Mouse (Mus musculus) midbrain, embryonic 16.5 days (tissue): ENCODE data around the gene Olfr2. TPM values are rescaled to one million over a fixed set of nuclear protein-coding genes. Genes with fewer than 3 reads are reported as not detected.

Experiments
- ATAC-seq: fragments of 200-750 bp; cut with Nextera tagmentation; 2 replicates; pipeline ENCODE4 v1.8.0; 2017; ENCODE audit warnings: moderate TSS enrichment
- H3K27ac ChIP-seq: fragments of 300-500 bp; sonication (generic); 2 replicates; pipeline ENCODE4 v1.5.1; 2014; ENCODE audit warnings: mild to moderate bottlenecking, low read length, mixed read lengths
- H3K27me3 ChIP-seq: fragments of 300-500 bp; sonication (generic); 2 replicates; pipeline ENCODE4 v1.6.1; 2014; ENCODE audit warnings: low read depth, low read length, mixed read lengths; ENCODE audit not compliant: control insufficient read depth, insufficient read depth
- H3K36me3 ChIP-seq: fragments of 300-500 bp; sonication (generic); 2 replicates; pipeline ENCODE4 v1.6.1; 2014; ENCODE audit warnings: mild to moderate bottlenecking, low read length, moderate library complexity, mixed read lengths; ENCODE audit not compliant: control insufficient read depth, insufficient read depth
- H3K4me1 ChIP-seq: fragments of 300-500 bp; sonication (generic); 2 replicates; pipeline ENCODE4 v1.6.1; 2014; ENCODE audit warnings: mild to moderate bottlenecking, low read length, mixed read lengths; ENCODE audit not compliant: control insufficient read depth, insufficient read depth
- H3K4me2 ChIP-seq: fragments of 300-500 bp; sonication (generic); 2 replicates; pipeline ENCODE4 v1.6.1; 2014; ENCODE audit warnings: mild to moderate bottlenecking, low read length, mixed read lengths
- H3K4me3 ChIP-seq: fragments of 300-500 bp; sonication (generic); 2 replicates; pipeline ENCODE4 v1.5.1; 2014; ENCODE audit warnings: low read depth, mild to moderate bottlenecking, low read length, moderate library complexity, mixed read lengths
- H3K9ac ChIP-seq: fragments of 300-500 bp; sonication (generic); 2 replicates; pipeline ENCODE4 v1.6.1; 2014; ENCODE audit warnings: low read depth, low read length, mixed read lengths
- H3K9me3 ChIP-seq: fragments of 300-500 bp; sonication (generic); replicated peaks from 2 replicates; pipeline ENCODE4 v1.6.1; 2014; ENCODE audit warnings: mild to moderate bottlenecking, low read length, mixed read lengths; ENCODE audit not compliant: control insufficient read depth, poor library complexity, severe bottlenecking
- WGBS: fragments of 180-500 bp; shearing (Covaris S2); extraction: QIAGEN DNeasy Blood & Tissue Kit; methylation state at CpG from one replicate; pipeline ENCODE4 v1.1.7; 2014; 5-methylcytosine and 5-hydroxymethylcytosine counted together
- polyA plus RNA-seq: library from polyadenylated mRNA; unstranded; fragments of >200 nt; fragmentation: Nextera tagmentation; extraction: Ambion mirVana; gene quantifications from 2 replicates; pipeline ENCODE4 v1.2.1, GENCODE M21; 2015

Olfr2 gene
- not detected in 2 replicates for polyA plus RNA-seq

DNA sequence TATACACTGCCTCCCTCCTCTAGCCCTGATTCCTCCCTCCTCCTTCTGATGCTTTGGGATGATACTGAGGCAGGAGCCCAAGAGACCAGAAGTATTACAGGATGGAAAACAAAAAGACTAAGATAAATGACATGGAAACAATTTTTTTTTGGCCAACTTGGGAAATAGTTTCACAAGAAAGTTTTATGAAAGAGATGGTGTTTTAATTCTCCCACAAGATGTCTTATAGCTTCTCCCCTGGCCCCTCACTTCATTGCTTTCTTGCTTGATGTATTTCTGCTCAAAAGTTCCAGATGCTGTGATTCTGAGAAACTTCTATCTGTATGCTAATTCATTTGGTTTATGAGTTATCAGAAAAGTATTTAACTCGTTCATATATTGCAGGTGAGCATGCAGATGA, at the start of gene Olfr2:
Olfr2 (minus strand) TSS at position 101 of the 400 bp plus-strand sequence.
- 52% methylated on average over 1 of the region's 1 CpGs for WGBS

GRCm38 (mm10) chr7:107047578-107047977, 41.7 kb upstream of the Olfr2 start:
- Histone ChIP-seq H3K9ac (no peak overlapping the region), H3K4me1 (no peaks in the 10 kb centered on the region), H3K4me2 (no peak overlapping the region), H3K27ac (no peak overlapping the region), H3K9me3 (no peaks in the 10 kb centered on the region), H3K36me3 (no peaks in the 10 kb centered on the region), H3K27me3 (no peaks in the 10 kb centered on the region), H3K4me3 (no peak overlapping the region)
- WGBS: 37% methylated on average over 3 of the region's 3 CpGs
- no peak for ATAC-seq

More for the DNA sequence above, at the start of gene Olfr2:
- Histone ChIP-seq H3K4me3 (no peak within 1 kb of the TSS), H3K4me2 (no peak within 1 kb of the TSS), H3K9me3 (no peaks in the 10 kb centered on the region), H3K9ac (no peak within 1 kb of the TSS), H3K36me3 (no peaks in the 10 kb centered on the region), H3K4me1 (no peaks in the 10 kb centered on the region), H3K27me3 (no peaks in the 10 kb centered on the region), H3K27ac (no peak within 1 kb of the TSS)
- no peak for ATAC-seq

GRCm38 (mm10) chr7:107045833-107046232, 40.0 kb upstream of the Olfr2 start:
- no peak overlapping the region for H3K9ac ChIP-seq
- no peak overlapping the region for H3K4me3 ChIP-seq
- H3K4me1 ChIP-seq: no peaks in the 10 kb centered on the region
- H3K27me3 ChIP-seq: no peaks in the 10 kb centered on the region
- peak; percentile 62 for ATAC-seq
- H3K27ac ChIP-seq: no peak overlapping the region
- H3K4me2 ChIP-seq: no peak overlapping the region
- H3K9me3 ChIP-seq: no peaks in the 10 kb centered on the region
- H3K36me3 ChIP-seq: no peaks in the 10 kb centered on the region
- 5% methylated on average over 5 of the region's 5 CpGs for WGBS

- Histone ChIP-seq H3K4me3 (no peak overlapping the region), H3K27me3 (no peaks in the 10 kb centered on the region), H3K9ac (no peak overlapping the region), H3K27ac (no peak overlapping the region), H3K36me3 (no peaks in the 10 kb centered on the region), H3K4me2 (no peak overlapping the region), H3K9me3 (no peaks in the 10 kb centered on the region), H3K4me1 (no peaks in the 10 kb centered on the region)
- 86% methylated on average over 1 of the region's 1 CpGs for WGBS
- ATAC-seq: no peak
Observed at GRCm38 (mm10) chr7:107044407-107044806, 38.5 kb upstream of the Olfr2 start.

GRCm38 (mm10) chr7:107043136-107043535, 37.3 kb upstream of the Olfr2 start:
- Histone ChIP-seq H3K27me3 (no peaks in the 10 kb centered on the region), H3K4me2 (no peak overlapping the region), H3K27ac (no peak overlapping the region), H3K4me1 (no peaks in the 10 kb centered on the region), H3K4me3 (no peak overlapping the region), H3K9me3 (no peaks in the 10 kb centered on the region), H3K36me3 (no peaks in the 10 kb centered on the region), H3K9ac (no peak overlapping the region)
- 91% methylated on average over 3 of the region's 3 CpGs for WGBS
- ATAC-seq: no peak

- Histone ChIP-seq H3K4me1 (no peaks in the 10 kb centered on the region), H3K9me3 (no peaks in the 10 kb centered on the region), H3K4me2 (no peak overlapping the region), H3K27ac (no peak overlapping the region), H3K9ac (no peak overlapping the region), H3K4me3 (no peak overlapping the region), H3K27me3 (no peaks in the 10 kb centered on the region), H3K36me3 (no peaks in the 10 kb centered on the region)
- WGBS: 85% methylated on average over 2 of the region's 2 CpGs
- no peak for ATAC-seq
Observed at GRCm38 (mm10) chr7:107039934-107040563, 34.2 kb upstream of the Olfr2 start.

DNA sequence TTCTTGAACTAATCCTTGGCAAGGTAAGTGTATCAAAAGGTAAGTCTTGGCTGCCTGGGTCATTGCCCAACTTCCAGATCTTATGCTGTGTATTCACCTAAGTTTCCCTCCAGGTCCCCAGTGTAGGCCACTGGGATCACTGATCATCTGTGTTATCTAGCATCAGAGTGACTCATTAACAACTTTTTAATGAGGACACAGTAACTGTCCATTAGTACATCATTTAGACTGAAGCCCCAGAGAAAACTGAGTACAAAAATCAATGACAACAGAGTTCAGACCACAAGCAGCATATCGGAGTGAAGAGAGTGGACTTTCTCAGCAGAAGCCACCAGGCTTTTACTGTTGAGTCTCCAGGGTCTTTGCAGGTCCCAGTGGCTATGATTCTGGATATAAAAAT, 25.0 kb upstream of the Olfr2 start, which contains the start of gene Olfr713:
Olfr713 (plus strand) TSS at position 301 of the 400 bp plus-strand sequence.
- Histone ChIP-seq H3K9ac (no peak within 1 kb of the TSS), H3K27me3 (no peaks in the 10 kb centered on the region), H3K27ac (no peak within 1 kb of the TSS), H3K36me3 (no peaks in the 10 kb centered on the region), H3K9me3 (no peaks in the 10 kb centered on the region), H3K4me1 (no peaks in the 10 kb centered on the region), H3K4me3 (no peak within 1 kb of the TSS), H3K4me2 (no peak within 1 kb of the TSS)
- ATAC-seq: no peak
- WGBS: 85% methylated on average over 1 of the region's 1 CpGs

GRCm38 (mm10) chr7:107004169-107004568, 1.7 kb downstream of the Olfr2 start:
- Histone ChIP-seq H3K4me3 (no peak overlapping the region), H3K27ac (no peak overlapping the region), H3K9me3 (no peaks in the 10 kb centered on the region), H3K9ac (no peak overlapping the region), H3K4me2 (no peak overlapping the region), H3K4me1 (no peaks in the 10 kb centered on the region), H3K36me3 (no peaks in the 10 kb centered on the region), H3K27me3 (no peaks in the 10 kb centered on the region)
- 67% methylated on average over 3 of the region's 3 CpGs for WGBS
- no peak for ATAC-seq

DNA sequence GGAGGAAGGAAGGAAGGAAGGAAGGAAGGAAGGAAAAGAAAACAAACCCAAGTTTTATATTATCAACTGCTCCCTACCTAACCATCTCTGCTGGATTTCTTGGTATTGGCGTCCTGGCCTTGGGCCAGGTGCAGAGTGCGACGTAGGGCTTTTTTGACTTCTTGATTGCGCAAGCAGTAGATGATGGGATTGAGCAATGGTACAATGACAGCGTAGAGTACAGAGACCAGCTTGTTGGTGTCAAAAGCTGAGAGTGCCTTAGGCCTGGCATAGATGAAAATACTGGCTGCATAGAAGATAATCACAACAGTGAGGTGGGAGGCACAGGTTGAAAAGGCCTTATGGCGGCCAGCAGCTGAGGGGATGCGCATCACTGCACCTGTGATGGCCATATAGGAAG, 5.1 kb downstream of the Olfr2 start:
- no peaks in the 10 kb centered on the region for H3K36me3 ChIP-seq
- 94% methylated on average over 7 of the region's 7 CpGs for WGBS
- no peaks in the 10 kb centered on the region for H3K4me1 ChIP-seq
- H3K9ac ChIP-seq: no peak overlapping the region
- no peak overlapping the region for H3K4me2 ChIP-seq
- no peak overlapping the region for H3K4me3 ChIP-seq
- ATAC-seq: no peak
- no peak overlapping the region for H3K27ac ChIP-seq
- H3K27me3 ChIP-seq: no peaks in the 10 kb centered on the region
- H3K9me3 ChIP-seq: no peaks in the 10 kb centered on the region
